Mouse (Mus musculus) gastrocnemius, postnatal 14 days (tissue): ENCODE data around the gene Vmn1r3. TPM values are rescaled to one million over a fixed set of nuclear protein-coding genes. Genes with fewer than 3 reads are reported as not detected.
"Not testable (repeated sequence)": the region's sequence is repeated elsewhere in the genome, so short reads cannot be mapped to it uniquely, and the experiment has no call there.

Source experiments
- DNase-seq: peaks from one replicate; pipeline ENCODE4 v3.0.0; 2021; ENCODE audit warnings: mixed read lengths
- intact Hi-C: fragments of 180-260 bp; cut with DNase I; formaldehyde crosslinking; loops from one replicate; pipeline ENCODE4 v1.15.1; 2025; ENCODE audit warnings: low total_unique reads
- total RNA-seq, 2 experiments: library from RNA; stranded (reverse); gene quantifications; 2 replicates each; pipeline ENCODE4 v1.2.3; 2021

Vmn1r3 gene
- total RNA-seq, 2 experiments from 2014 or later: not detected

DNA sequence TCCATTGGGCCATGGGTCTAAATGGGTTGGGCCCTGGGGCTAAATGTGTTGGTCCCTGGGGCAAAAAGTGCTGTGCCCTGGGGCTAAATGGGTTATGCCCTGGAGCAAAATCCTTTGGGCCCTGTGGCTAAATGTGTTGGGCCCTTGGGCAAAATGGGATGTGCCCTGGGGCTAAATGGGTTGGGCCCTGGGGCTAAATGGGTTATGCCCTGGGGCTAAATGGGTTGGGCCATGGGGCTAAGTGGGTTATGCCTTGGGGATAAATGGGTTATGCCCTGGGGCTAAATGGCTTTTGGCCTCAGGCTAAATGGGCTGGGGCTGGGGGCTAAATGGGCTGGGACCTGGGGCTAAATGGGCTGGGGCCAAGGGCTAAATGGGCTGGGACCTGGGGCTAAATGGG lies 20.7 kb downstream of the Vmn1r3 start:
- intact Hi-C loops: not testable (repeated sequence)

DNA sequence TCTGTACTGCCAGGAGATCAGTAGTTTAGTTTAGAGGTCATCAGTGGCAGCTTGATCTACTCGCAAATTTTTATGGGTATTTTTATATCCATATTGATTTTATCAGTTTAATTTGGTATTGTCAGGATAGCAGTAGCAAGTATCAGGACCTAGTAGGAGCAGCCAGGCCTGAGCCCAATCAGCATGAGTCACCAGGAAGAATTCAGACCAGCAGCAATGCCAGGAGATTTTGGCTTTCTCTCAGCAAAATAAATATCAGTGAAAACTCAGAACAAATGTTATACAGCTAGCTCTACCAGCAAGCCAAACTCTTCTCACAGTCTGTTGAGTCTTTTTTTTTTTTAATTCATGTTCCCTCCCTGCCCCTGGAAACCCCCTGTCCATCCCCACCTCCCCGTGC lies 31.8 kb downstream of the Vmn1r3 start:
- intact Hi-C loops: not testable (repeated sequence)

More for the DNA sequence above, 20.7 kb downstream of the Vmn1r3 start:
- DNase-seq: not testable (repeated sequence)

DNA sequence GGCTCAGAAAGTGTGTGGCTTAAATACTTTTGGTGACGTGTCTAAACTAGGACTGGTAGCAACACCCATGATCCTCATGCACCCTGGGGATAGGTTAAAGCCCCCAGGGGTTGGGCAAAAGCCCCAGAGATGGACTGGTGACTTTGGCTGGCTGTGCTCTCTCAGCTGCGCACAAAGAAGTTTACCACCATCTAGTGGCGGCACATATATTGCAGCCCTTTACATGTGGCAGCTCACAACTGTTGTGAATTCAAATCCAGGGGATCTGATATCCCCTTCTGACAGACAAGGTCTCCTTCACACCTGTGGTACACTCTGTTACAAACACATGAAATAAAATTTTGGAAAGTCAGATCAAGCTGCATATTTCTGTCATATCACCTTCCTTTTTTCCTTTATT lies 37.2 kb downstream of the Vmn1r3 start:
- DNase-seq, intact Hi-C loops: not testable (repeated sequence)

More for the DNA sequence above, 31.8 kb downstream of the Vmn1r3 start:
- not testable (repeated sequence) for DNase-seq

Other genes starting within 250 kb of the Vmn1r3 start
- gene Vmn1r2, start 18.0 kb downstream of the Vmn1r3 start, total RNA-seq: not detected